Mouse (Mus musculus): ENCODE results near the gene Cyp4v3. TPM values are rescaled to one million over a fixed set of nuclear protein-coding genes. Genes with fewer than 3 reads are reported as not detected.

Cyp4v3 gene
- polyA plus RNA-seq, 1 experiment from 2014 or later, result 0.60 TPM

DNA sequence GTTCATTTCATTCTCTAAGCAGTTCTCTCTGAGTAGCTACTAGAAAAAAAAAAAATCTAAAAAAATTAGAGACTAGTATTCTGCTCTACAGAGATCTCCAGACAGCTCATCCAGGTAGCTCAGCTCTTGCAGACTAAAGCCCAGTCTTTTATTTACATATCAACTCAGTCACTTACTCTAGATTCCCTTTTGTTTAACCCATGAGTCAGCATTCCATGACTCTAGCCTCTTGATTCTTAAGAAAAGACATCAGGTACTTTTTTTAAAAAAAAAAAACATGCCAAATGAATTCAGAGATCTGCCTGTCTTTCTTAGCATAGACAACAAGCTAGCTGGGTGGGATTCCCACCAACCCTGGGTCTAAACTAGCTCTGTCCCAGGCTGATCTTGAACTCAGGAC lies 64.5 kb downstream of the Cyp4v3 start:
- Histone ChIP-seq H3K4me1 (replicated peaks) (0 out of 2 replicates have a peak, but pooled peaks cover 5% of the 10 kb centered on the region), H3K36me3 (no peaks in the 10 kb centered on the region), H3K9me3 (replicated peaks) (no peaks in the 10 kb centered on the region), H3K27ac (no peak overlapping the region), H3K27me3 (no peaks in the 10 kb centered on the region), H3K4me3 (no peak overlapping the region), H3K4me2 (no peak overlapping the region), H3K9ac (no peak overlapping the region)
- ATAC-seq (replicated peaks; ENCODE audit: insufficient number of reproducible peaks, insufficient read depth, low FRiP score, low read depth), result no peak

DNA sequence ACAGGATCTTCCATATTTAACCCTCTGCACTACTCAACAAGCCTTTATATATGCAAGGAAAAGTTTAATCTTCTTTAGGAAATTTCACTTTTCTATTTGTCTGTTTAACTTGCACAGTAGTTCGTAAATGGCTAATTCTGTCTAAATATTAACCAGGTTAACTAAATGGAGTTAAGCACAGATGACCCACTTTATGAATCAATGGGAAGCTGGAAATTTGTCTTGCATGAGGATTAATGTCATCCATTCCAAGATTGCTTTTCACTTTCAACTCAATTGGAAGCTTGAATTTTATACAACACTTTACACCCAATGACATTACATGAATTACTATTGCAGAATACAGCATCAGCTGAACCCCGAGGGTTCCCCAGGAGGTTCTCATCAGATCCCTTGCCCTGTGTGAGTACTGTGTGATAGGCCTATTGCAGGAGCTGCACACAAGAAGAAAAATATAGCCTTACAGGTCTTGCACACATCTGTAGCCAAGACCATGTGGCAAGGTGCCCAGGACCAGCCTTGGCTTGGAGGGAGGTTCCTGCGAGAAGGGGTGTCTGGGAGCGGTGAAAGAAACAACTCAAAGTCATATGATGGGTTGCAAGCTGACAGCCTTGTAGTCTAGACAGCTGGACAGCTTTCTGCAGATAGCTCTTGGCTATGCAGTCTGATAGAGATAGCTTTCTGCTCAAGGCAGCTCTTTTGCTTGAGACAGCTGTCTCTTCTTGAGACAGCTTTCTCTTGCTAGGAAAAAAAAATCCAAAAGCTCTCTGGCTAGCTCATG lies 65.2 kb downstream of the Cyp4v3 start:
- no peak overlapping the region for H3K27ac ChIP-seq
- 0 out of 2 replicates have a peak, but pooled peaks cover 5% of the 10 kb centered on the region for H3K4me1 ChIP-seq (replicated peaks)
- H3K27me3 ChIP-seq, result no peaks in the 10 kb centered on the region
- H3K4me3 ChIP-seq, result no peak overlapping the region
- no peaks in the 10 kb centered on the region for H3K36me3 ChIP-seq
- no peak overlapping the region for H3K9ac ChIP-seq
- H3K4me2 ChIP-seq, result no peak overlapping the region
- no peaks in the 10 kb centered on the region for H3K9me3 ChIP-seq (replicated peaks)
- WGBS, result 52% methylated on average over 4 of the region's 4 CpGs
- no peak; the same call in 1 of the 2 replicates for ATAC-seq (replicated peaks; ENCODE audit: insufficient number of reproducible peaks, insufficient read depth, low FRiP score, low read depth)

DNA sequence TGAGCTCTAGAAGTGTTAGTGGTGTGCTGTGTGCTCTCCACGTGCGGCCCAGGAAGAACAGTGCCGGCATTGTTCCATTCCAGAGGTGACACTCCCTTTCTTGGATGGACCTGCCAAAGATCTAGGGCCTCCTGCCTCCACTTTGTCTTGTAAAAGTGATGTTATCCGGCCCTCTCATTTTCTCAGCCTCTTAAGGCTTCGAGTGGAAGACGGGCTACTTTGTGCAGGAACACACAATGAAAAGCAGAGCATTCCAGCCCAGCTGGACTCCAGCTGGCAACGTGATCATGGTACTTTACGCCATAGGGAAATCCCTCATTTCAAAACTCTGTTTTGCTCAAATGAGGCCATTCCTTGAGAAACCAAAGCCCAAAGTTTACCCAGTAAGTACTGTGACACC lies 66.0 kb downstream of the Cyp4v3 start:
- 60% methylated on average over 8 of the region's 8 CpGs for WGBS
- Histone ChIP-seq H3K4me2 (no peak overlapping the region), H3K4me3 (no peak overlapping the region), H3K36me3 (no peaks in the 10 kb centered on the region), H3K9ac (no peak overlapping the region), H3K9me3 (replicated peaks) (no peaks in the 10 kb centered on the region), H3K27me3 (no peaks in the 10 kb centered on the region), H3K27ac (no peak overlapping the region), H3K4me1 (replicated peaks) (0 out of 2 replicates have a peak, but pooled peaks cover 5% of the 10 kb centered on the region)
- ATAC-seq (replicated peaks; ENCODE audit: insufficient number of reproducible peaks, insufficient read depth, low FRiP score, low read depth), result no peak

DNA sequence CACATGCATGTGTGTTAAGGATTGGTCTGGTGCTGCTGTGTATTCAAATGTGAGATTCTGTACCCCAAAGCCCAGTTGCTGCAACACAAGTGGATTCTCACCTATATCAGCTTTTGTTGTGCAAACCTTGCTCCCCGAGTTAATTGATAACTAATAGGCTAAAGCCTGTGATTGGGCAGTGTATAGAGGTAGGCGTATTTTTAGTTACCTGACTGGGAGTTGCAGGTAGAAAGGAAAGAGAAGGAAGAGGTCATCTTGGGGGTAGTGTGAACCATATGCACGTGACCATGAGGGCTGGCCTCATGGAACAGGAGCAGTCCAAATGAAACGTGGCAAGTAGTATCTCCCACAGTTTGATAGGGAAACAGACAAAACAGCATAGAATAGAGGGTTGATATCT lies 68.1 kb downstream of the Cyp4v3 start:
- Histone ChIP-seq H3K27me3 (no peaks in the 10 kb centered on the region), H3K9ac (no peak overlapping the region), H3K4me2 (no peak overlapping the region), H3K9me3 (replicated peaks) (no peaks in the 10 kb centered on the region), H3K27ac (no peak overlapping the region), H3K4me1 (replicated peaks) (0 out of 2 replicates have a peak, but pooled peaks cover 5% of the 10 kb centered on the region), H3K4me3 (no peak overlapping the region), H3K36me3 (no peaks in the 10 kb centered on the region)
- 82% methylated on average over 4 of the region's 4 CpGs for WGBS
- ATAC-seq (replicated peaks; ENCODE audit: insufficient number of reproducible peaks, insufficient read depth, low FRiP score, low read depth), result no peak

DNA sequence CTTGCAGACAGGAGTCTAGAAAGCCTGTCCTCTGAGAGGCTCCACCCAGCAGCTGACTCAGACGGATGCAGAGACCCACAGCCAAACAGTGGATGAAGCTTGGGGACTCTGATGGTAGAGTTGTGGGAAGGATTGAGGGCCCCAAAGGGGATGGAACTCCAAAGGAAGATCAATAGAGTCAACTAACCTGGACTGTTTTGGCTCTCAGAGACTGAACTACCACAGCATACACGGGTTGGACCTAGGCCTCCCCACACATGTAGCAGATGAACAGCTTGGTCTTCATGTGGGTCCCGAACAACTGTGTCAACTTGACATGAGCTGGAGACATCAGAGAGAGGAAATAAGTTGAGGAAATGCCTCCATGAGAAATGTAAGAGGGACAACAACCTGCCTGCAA lies 70.2 kb downstream of the Cyp4v3 start:
- no peak for ATAC-seq (replicated peaks; ENCODE audit: insufficient number of reproducible peaks, insufficient read depth, low FRiP score, low read depth)
- Histone ChIP-seq H3K9ac (no peak overlapping the region), H3K4me1 (replicated peaks) (0 out of 2 replicates have a peak, but pooled peaks cover 2% of the 10 kb centered on the region), H3K4me3 (no peak overlapping the region), H3K27ac (no peak overlapping the region), H3K27me3 (no peaks in the 10 kb centered on the region), H3K4me2 (no peak overlapping the region), H3K36me3 (no peaks in the 10 kb centered on the region), H3K9me3 (replicated peaks) (no peaks in the 10 kb centered on the region)
- 80% methylated on average over 3 of the region's 3 CpGs for WGBS

DNA sequence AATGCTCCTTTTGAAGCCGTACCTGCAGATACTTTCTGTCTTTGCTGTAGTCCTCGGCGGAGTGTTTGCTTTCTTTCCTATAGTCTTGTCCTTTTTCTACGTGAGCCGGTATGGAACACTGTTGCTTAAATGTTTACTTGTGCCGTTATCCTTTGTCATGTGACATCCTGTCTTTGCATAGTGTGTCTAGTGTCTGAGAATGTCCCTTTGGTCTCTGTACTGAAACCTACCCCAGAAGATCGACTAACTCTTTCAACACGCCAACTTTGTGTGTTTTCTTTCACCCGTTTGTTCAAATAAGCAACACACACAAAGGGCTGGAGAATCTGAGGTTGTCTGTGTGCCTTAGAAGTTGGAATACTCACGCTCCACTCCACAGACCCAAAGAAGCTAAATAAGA lies 71.1 kb downstream of the Cyp4v3 start, which contains the start of gene F11:
Gene F11 (minus strand): TSS at position 112 of the 400 bp plus-strand sequence.
- H3K4me1 ChIP-seq (replicated peaks), result no peaks in the 10 kb centered on the region
- H3K27me3 ChIP-seq, result no peaks in the 10 kb centered on the region
- no peak within 1 kb of the TSS for H3K9ac ChIP-seq
- H3K36me3 ChIP-seq, result no peaks in the 10 kb centered on the region
- H3K9me3 ChIP-seq (replicated peaks), result no peaks in the 10 kb centered on the region
- no peak within 1 kb of the TSS for H3K4me3 ChIP-seq
- WGBS, result 72% methylated on average over 10 of the region's 10 CpGs
- H3K4me2 ChIP-seq, result no peak within 1 kb of the TSS
- no peak within 1 kb of the TSS for H3K27ac ChIP-seq
- ATAC-seq (replicated peaks; ENCODE audit: insufficient number of reproducible peaks, insufficient read depth, low FRiP score, low read depth), result no peak

DNA sequence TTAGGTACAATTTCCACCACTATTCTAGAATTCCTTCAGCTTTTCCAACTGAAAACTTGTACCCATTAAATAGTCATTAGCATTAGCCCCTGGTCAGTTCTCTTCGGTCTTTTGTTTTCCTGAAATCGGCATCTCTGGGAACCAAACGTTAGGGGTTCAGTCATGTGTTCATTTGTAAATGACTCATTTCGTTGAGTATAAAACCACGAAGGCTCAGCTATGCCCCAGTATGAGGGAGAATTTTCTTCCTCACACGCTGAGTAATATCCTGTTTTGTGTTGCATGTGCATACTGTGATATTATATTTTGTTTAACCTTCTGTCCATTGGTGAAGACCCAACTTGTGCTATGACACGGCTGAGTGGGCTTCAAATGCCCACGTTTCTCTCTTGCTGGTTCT lies 74.6 kb downstream of the Cyp4v3 start:
- Histone ChIP-seq H3K4me1 (replicated peaks) (no peaks in the 10 kb centered on the region), H3K27me3 (no peaks in the 10 kb centered on the region), H3K27ac (no peak overlapping the region), H3K4me2 (no peak overlapping the region), H3K9ac (no peak overlapping the region), H3K4me3 (no peak overlapping the region), H3K36me3 (no peaks in the 10 kb centered on the region), H3K9me3 (replicated peaks) (no peaks in the 10 kb centered on the region)
- WGBS, result 78% methylated on average over 8 of the region's 8 CpGs
- no peak for ATAC-seq (replicated peaks; ENCODE audit: insufficient number of reproducible peaks, insufficient read depth, low FRiP score, low read depth)

DNA sequence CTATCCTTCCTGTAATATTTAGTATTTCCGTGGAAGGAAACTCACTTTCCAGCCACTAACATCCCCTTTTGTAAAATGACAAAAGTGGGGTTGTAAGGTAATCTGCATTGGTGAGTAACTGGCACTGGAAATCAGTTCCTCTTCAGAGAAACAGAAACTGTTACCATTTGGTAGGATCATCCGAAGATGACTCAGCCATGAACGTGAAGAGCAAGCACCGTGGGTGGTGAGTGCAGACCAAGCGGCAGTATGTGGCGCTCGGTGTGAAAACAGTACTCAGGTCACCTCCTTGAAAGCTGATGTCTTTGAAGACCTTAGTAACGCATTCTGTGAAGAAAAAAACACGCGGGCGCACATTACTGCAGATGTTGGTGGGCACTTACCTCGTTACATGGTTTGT lies 78.0 kb downstream of the Cyp4v3 start:
- no peaks in the 10 kb centered on the region for H3K27me3 ChIP-seq
- no peak overlapping the region for H3K27ac ChIP-seq
- H3K9me3 ChIP-seq (replicated peaks), result no peaks in the 10 kb centered on the region
- no peak overlapping the region for H3K4me3 ChIP-seq
- no peaks in the 10 kb centered on the region for H3K4me1 ChIP-seq (replicated peaks)
- 72% methylated on average over 12 of the region's 12 CpGs for WGBS
- no peak overlapping the region for H3K9ac ChIP-seq
- no peaks in the 10 kb centered on the region for H3K36me3 ChIP-seq
- no peak overlapping the region for H3K4me2 ChIP-seq
- ATAC-seq (replicated peaks; ENCODE audit: insufficient number of reproducible peaks, insufficient read depth, low FRiP score, low read depth), result no peak

Other genes with a start within 250 kb of the Cyp4v3 start
- gene F11, start 71.2 kb downstream of the Cyp4v3 start, polyA plus RNA-seq (2015; fragmentation: Nextera tagmentation; extraction: Ambion mirVana), result 0.32 TPM in 1 of 2 replicates, not detected in the other
- gene Klkb1, start 38.4 kb downstream of the Cyp4v3 start, polyA plus RNA-seq (2015; fragmentation: Nextera tagmentation; extraction: Ambion mirVana), result 0.08 TPM in 1 of 2 replicates, not detected in the other
- 0.29 TPM in 1 of 2 replicates, not detected in the other for gene Gm45753, start 24.8 kb downstream of the Cyp4v3 start, polyA plus RNA-seq (2015; fragmentation: Nextera tagmentation; extraction: Ambion mirVana)
- 3.6 and 5.1 TPM in 2 replicates for gene Fam149a, start 49.1 kb upstream of the Cyp4v3 start, polyA plus RNA-seq (2015; fragmentation: Nextera tagmentation; extraction: Ambion mirVana)
- gene Tlr3, start 77.9 kb upstream of the Cyp4v3 start, polyA plus RNA-seq (2015; fragmentation: Nextera tagmentation; extraction: Ambion mirVana), result 2.4 and 2.5 TPM in 2 replicates
- gene Sorbs2, start 174.6 kb upstream of the Cyp4v3 start, polyA plus RNA-seq (2015; fragmentation: Nextera tagmentation; extraction: Ambion mirVana), result 307 and 382 TPM in 2 replicates

Data from heart, embryonic 15.5 days (tissue).